Mouse (Mus musculus) kidney, postnatal 4 days (tissue): ENCODE measurements around the gene Rhbdf1.
A peak's percentile ranks its signal among the peaks of the same experiment; 100 is the strongest.
"Not testable (repeated sequence)": the region's sequence is repeated elsewhere in the genome, so short reads cannot be mapped to it uniquely, and the experiment has no call there.

Experiments used
- DNase-seq, 2 experiments: peaks; one replicate each; pipeline ENCODE4 v3.0.0; 2021; ENCODE audit warnings: mixed read lengths in 2 of 2

Gene Rhbdf1

DNA sequence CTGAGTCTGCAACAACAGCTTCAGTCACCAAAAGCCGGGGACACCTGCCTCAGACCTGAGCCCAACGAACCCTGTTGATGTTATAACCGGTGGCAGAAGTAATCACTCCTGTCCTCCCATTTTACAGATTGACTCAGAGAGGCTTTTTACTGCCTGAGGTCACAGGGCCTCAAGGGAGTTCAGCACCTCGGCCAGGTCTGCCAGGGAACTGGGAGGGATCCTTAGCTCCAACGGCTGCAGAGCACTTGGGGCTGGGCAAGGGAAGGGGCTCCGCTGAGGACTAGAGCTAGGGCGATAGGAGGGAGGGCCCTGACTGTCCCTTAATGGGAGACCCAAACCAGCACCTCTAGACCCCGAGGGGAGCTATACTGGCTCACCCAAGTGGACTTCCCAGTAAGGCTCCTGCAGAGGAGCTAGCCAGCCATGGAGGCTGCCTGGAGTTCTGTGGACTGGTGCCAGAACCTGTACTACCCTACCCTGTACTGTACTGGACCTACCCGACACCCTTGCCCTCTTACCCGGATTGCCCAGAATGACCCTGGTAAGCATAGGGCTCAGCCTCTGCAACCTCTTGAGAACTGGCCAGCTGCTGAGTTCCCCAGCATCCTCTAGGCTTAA, 1.4 kb downstream of the Rhbdf1 start:
- no peak for DNase-seq

DNA sequence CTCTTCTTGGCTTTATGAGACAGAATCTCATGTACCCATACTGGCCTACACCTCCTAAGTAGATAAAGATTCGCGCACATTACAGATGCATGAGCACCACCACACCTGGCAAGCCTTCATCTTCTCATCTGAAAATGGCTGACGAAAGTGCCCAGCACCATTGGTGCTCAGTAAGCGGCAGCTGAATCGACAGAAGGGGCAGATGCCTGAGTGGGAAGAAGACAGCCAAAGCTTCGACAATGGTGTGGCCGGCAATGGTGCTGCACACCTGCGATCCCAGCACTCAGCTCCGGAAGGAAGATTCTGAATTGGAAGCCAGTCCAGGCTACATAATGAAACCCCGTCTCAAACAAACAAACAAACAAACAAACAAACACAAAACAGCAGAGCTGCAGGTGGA, 2.8 kb downstream of the Rhbdf1 start:
- no peak for DNase-seq

DNA sequence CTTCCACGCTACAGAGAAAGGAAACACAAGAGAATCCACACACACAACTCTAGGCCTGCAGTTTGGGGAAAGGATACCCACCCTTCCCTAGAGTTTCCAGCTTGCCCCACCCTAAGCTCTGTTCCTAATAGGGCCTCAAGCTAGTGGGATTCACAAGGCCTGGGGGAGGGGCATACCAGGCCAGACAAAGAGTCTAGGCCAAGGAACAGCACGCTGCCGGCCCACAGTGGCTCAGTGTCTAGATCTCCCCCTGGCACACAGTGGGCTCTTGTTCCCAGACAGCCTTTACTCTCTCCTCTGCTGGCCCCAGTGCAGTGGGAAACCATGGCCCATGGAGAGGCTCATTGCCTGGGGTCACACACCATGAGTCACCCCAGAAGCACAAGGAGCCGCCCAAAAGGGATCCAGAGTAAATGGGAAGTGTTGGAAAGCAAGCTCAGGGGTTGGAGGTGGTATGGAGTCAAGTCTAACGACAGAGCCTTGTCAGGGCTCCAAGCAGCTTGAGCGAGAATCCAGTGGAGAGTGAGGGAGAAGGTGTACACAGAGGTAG, 3.5 kb downstream of the Rhbdf1 start:
- DNase-seq: no peak

DNA sequence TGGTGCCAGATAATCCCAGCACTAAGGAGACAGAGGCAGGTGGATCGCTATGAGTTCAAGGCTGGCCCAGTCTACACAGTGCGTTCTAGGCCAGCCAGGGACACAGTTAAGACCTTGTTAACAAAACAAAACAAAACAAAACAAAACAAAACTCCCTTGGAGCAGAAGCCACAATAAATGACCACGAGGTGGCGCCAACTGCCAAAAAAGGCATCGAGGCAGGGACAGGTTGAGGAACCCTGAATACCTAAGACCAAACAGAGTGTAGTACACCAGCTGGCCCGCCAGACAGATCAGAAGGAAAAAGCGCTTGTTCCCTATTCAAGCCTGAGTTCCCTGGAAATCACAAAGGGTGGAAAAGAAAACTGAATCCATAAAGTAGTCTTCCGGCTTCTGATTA, 5.2 kb downstream of the Rhbdf1 start:
- DNase-seq: peak; percentile 86 to 88

DNA sequence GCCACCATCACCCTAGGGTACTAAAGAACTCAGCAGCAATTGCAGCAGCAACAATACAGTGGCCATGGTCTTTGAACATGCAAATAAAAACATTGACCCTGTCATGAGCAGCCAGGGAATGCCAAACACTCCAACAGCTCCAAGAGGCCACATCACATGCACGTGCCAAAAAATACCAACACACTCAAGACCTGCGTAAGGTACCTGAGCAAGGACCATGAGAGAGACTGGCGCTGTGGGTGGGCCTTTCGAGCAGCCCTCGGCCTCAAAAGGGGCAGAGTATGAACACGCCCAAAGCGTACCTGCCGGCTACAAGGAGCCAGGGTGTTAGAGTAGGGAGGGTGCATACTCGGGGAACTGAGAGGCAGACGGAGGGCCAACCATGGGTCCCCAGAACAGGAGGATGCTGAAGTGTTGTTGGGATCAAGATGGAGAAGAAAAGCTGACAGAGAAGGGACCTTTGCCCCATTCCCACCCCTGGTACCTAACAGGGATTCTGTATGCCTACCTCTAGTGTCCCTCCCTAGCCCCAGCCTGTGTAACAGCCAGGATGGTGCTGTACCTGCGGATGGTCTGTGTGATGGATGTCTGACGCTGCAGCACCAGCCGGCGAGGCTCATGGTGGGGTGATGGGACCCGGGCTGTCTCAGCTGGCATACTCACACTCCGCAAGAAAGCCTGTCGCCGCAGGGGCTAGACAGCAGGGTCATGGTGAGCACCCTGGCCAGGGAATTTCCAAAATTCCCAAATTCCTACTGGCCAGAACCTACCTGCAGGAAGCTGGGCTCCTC, 6.5 kb downstream of the Rhbdf1 start:
- DNase-seq: no peak

DNA sequence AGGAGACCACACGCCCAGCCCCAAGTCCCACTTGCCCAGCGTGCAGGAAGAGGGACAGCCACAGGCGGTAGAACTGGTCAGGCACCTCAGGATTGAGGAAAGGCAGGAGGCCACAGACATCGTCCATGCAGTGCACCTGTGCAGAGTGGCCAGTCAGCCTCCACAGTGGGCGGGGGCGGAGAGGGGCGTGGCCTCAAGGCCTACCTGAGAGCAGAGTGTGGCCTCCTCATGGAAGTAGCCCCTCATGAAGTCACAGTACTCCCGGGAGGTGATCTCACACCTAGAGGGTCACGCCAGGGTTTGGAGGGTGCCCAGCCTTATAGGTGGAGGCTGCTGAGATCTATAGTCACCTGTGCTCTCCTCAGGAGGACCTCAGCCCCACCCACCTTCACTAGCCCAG, 11.5 kb downstream of the Rhbdf1 start:
- DNase-seq: no peak

DNA sequence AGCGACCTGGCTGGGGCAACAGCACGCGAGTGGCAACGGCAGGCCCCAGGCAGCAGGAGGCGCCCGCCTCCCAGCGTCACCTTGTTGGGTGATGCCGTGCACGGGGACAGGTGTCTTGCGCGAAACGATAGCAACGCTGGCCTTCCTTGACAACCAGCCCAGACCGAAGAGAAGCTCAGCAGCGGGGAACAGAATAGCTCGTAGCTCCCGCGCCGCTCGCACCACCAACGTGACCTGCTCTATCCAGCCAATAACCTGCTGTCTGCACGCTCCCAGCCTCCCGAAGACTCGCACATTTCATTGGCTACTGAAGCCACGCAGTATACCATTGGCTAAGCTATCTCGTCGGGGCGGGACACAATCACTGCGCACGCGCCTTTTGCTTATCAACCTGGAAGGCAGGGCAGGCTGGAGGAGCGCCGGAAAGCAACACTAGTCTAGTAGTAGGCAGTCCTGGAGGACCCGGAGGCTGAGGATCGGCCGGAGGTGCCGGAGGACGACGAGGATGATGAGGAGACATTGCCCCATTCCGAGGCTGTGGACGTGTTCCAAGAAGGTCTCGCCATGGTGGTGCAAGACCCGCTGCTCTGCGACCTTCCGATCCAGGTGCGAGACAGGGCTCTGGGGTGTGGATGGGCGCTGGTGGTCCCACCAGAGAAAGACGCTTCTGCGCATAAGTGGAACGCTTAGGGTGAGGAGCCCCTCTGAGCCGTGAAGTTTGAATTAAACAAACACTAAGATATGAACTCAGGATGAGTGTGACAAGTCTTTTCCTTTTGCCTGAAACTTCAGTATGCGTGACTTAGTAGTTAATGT, 16.8 kb downstream of the Rhbdf1 start, which contains the start of gene Snrnp25:
Gene Snrnp25, plus strand, starts transcription at position 358 of the 816 bp plus-strand sequence.
- peak; percentile 96 to 97 for DNase-seq

DNA sequence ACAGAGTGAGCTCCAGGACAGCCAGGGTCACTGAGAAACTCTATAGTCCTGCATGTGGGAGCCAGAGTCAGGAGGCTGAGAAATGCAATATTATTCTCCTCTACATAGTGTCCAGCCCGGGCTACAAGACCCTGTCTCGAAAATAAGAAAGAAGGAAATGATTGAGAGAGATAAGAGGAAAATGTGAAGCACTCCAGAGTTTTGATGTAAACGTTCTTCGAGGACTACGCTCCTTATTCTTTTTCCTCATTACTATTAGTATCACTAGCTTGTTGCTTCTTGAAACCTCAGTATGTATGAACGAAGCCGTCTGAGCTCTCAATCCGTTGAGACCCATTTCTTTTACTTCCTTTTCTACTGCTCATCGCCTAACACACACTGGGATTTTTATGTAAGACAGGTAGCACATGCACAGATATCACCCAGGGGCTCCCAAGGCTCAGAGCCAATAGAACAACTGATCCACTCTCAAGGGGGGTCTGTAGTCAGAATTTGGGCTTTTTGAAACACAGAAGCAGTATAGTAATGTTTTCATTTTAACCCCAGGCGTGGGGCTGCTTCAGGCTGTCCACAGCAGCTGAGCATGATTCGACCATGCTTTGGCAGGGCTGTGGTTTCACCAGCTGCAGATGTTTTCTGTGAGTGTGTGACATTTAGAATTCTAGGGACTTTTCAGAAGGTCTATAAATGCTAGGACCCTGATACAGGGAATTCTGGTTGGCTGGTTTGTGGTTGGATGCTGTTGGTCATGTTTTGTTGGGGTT, 20.0 kb downstream of the Rhbdf1 start:
- DNase-seq: no peak

DNA sequence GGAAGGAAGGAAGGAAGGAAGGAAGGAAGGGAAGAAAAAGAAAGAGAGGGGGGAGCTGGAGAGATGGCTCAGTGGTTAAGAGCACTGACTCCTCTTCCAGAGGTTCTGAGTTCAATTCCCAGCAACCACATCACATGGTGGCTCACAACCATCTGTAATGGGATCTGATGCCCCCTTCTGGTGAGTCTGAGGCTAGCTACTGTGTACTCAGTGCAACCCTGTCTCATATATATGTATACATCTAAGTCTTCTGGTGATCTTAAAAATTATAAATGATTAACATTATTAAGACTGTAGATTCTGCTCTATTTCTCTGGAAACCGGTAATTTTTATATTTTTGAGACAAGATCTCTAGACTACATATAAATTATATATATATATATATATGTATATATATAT, 21.1 kb downstream of the Rhbdf1 start:
- DNase-seq: not testable (repeated sequence)

DNA sequence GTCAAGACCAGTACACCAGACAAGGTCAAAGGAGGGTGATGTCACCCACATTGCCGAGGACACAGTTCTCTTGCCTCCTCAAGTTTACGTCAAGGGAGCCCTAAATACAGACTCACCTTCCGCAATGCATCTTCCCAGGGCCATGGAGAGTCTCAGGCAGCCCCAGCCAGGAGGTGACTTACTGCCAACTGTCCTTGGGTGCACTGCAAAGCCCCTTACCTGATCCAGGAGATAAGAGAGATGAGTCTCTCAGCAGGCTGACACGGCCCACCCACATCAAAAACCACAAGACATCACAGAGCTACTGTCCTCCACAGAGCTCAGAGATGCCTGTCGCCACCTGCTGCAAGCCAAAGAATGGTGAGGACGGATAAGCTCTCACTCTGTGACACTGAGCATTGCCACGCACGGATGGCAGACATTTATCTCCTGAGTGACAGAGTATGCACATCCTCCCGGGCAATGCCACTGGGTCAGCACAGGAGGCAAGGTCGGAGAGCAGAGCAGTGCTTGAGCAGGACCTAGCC, 22.0 kb downstream of the Rhbdf1 start, which contains the start of gene Il9r:
Gene Il9r, minus strand, starts transcription at position 205 of the 527 bp plus-strand sequence.
- DNase-seq: no peak

DNA sequence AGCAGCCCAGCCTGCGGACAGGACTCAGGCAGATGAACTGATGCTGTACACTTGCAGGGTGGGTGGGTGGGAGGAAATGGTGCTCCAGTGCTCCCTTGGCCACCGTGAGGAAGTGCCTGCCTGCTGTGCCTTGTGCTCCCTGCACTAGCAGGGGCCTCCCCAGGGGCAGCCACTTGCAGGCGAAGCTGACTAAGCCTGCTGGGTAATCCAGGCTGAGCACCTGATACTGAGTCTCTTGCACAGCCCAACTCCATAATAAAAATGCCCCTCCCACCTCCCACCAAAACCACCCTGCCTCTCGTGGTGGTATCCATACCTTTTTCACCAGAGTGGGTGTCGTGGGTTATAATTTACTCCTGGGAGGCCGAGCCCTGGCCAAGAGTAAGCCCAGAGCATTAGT, 22.9 kb downstream of the Rhbdf1 start:
- DNase-seq: no peak

DNA sequence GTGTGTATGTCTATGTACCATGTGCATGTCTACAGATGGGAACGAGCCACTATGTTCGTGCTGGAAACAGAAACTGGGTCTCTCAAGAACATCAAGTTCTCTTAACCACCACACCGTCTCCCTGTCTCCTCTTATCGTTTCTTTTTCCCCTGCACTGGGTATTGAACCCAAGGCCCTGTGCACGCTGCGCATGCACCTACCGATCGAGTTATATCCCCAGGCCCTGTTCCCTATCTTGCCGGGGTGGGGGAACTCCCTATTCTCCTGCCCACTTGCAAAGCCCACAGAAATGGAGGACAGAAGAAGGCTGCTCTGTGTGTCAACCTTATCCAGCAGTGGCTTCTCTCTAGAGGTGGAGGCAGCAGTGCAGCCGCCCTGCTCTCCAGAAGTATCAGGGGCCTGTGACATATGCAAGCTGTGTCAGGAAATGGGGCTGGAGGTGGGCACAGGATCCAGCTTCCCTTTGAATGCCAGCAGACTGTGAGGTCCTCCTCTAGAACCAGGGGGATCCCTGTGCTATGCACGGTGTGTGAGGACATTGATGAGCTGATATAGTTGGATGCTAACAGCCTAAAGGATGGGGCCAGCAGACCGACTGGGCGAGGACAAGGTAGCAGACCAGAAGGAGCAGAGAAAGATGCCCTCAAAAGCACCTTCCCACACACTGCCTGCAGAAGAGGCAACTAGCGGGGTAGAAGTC, 23.7 kb downstream of the Rhbdf1 start:
- DNase-seq: no peak

DNA sequence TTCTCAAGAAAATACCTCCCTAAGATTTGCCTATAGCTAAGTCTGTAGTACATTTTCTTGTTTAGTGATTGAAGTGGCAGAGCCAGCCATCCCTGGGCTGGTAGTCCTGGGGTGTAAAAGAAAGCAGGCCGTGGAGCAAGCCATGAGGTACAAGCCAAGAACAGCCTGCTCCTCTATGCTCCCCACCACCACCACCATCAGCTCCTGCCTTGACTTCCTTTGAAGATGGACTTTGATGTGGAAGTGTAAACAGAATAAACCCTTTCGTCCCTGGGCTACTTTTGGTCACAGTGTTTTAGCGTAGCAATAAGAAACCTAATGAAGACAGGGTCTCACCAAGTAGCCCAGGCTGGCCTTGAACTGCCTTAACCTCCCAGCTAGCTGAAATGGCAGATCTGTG, 24.3 kb downstream of the Rhbdf1 start:
- DNase-seq: no peak

DNA sequence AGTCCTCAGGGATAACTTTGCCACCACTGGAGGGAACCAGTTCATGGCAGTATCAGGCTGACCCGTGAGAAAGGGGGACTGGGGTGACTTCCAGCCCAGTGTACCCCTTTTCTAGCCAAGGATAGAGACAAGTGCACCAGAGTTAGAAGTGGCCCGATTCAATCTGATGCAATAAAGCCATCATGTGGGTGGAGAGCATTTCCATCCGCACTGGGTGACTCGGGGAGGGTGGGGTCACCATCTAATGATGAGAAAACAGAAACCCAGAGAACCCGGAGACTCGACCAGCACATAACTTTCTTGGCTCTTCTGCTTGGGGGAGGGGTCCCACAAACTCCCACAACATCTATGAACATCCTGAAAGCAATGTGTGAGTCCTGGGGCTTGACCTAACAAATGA, 25.4 kb downstream of the Rhbdf1 start:
- DNase-seq: no peak

DNA sequence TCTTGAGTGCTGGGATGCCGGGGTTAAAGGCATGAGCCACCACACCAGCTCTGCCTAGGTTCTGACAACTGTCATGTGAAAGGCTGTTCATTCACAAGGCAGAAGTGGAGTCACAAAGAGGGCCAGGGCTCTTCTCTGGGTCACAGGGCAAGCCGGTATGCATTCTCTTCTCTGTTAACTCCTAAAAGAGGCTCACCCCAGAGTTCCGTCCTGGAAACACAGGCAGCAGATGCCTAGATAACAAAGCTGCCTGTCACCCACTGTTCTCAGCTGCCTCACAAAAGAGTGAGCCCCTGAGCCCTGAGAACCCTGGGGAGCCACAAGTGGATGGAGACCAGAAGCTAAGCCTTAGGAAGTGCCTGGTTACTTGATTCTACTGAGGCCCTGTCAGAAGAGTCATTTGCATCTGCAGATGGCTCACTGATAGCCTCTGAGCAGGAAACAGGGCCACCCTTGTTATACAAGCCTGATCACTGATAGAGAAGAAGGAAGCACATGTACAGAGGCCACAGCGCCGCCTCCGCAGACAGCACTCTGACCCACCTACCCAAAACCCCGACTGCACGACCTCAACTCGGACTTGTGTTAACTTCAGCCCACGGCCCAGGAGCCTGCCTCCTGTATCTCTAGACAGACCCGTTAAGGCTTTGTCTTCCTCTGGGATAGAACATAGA, 26.1 kb downstream of the Rhbdf1 start:
- no peak for DNase-seq

DNA sequence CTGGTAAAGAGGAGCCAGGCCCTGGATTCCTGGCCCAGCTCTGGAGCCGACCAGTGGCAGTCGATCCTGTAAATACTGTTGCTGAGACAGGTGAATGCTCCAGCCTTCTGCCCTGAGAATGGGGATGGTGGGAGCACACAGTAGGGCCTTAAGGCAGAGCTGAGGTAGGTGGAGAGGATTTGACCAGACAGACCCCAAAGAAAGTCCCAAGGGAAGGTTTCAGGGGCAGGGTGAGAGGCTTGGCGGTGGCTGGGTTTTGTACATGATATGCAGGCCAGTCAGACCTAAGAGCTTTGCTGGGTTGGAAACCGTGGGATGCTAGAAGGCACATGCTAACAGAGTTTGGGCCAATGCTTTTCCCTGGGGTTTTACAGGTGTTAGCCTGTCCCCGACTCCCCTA, 27.5 kb downstream of the Rhbdf1 start:
- DNase-seq: no peak

DNA sequence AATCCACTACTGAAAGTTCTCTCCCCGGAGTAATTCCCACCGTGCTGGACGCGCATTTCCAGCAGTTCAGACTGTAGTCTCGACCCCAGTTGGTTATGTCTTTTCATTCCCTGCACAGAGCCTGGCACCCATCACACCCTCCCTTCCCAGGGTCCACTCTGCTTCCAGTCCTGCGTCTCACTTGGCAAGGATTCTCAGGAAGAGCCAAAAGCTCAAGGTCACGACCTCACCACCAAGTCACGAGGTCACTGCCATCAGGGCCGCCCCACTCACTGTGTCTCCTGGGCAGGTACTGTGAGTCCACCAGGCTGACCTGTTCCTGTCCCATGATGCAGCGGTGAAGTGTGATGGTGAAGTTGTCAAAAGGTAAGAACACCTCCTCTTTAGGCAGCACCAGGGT, 28.0 kb downstream of the Rhbdf1 start:
- no peak for DNase-seq

DNA sequence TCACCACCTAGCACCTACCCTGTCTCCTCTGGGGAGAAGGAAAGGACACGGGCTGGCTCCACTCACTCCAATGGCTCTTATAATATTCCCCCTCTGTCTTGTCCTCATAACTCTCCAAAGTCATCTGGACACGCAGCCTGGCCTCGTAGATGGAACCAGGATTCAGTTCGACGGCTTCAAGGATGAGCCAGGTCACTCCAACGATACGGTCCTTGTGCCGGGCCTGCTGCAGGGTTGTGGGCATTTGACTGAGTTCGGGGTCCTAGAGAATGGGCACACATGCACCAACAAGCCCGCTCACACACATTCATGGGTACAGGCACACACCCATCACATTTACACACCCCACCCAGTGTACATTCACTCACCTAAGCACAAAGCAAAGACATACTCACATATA, 28.9 kb downstream of the Rhbdf1 start:
- DNase-seq: no peak

DNA sequence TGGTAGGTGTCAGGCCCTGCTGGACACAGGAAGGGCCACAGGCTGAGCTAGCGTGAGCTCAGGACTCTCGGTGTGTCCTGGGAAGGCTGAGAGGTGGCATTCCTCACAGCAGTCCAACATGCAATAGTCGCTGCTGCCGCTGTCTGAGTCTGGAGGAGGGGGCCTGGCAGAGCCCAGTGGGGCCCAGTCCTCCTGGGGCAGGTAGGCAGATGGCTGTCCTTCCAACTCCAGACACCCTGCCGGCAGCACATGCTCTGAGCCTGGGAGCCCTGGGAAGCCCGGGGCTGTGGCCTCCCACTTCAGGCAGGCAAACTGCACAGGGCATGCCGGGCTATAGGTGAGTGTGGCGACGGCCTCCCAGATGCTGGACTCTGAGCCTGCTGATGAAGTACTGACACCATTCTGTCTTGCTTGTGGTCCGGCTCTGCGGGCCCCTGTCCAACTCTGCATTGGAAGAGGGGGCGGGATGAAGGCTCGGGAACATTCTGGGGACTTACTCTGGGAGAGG, 31.4 kb downstream of the Rhbdf1 start:
- no peak for DNase-seq

DNA sequence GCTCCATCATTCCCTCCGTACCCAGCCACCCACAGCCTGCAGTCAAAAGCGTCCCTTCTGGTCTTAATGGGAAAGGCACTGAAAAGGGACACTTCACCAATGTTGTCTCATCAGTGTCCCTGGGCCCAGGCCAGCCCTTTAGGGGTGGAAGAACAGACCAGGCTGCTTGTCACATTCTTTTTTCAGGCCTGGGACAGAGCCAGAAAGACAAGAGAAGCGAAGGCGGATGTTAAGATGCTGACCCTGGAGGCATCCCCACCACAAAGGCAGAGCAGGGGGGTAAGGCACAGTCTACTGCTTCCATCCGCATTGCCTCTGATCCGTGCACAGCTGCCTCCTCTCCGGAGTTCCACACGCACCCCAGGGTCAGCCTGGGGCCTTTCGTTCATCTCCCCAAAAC, 32.0 kb downstream of the Rhbdf1 start:
- peak in 1 of 2 experiments; percentile 44 for DNase-seq

DNA sequence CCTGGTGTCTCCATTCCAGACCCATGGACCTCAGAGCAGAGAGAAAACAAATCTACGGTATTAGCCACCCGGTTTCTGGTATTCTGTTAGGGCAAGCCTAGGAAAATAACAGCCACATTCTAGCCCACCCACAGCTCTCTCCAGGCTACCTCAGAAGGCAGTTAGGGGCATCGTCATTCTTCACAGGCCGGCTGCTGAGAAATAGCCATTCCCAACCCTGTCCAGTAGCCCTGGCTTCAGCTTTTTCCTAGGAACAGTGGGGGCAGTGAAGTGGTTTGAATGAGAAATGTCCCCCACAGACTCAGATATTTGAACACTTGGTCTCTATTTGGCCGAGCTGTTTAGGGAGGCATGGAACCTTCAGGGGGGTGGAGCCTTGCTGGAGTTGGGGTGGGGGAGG, 32.7 kb downstream of the Rhbdf1 start:
- DNase-seq: no peak
